Mouse (Mus musculus): ENCODE data around the gene Gtf3c1. TPM values are rescaled to one million over a fixed set of nuclear protein-coding genes. Genes with fewer than 3 reads are reported as not detected.
A peak's percentile ranks its signal among the peaks of the same experiment; 100 is the strongest.

Gene Gtf3c1
- polyA plus RNA-seq, 1 experiment, result 21.3 TPM

- no peak for DNase-seq (ENCODE audit: low spot score)
Measured at GRCm38 (mm10) chr7:125707186-125707585, 394 bp downstream of the Gtf3c1 start.

GRCm38 (mm10) chr7:125702791-125703190 is 4.8 kb downstream of the Gtf3c1 start:
- no peak for DNase-seq (ENCODE audit: low spot score)

GRCm38 (mm10) chr7:125694056-125694455 is 13.5 kb downstream of the Gtf3c1 start:
- DNase-seq (ENCODE audit: low spot score), result no peak

- DNase-seq (ENCODE audit: low spot score), result no peak
Measured at GRCm38 (mm10) chr7:125690516-125690915, 17.1 kb downstream of the Gtf3c1 start.

GRCm38 (mm10) chr7:125679936-125680335 is 27.6 kb downstream of the Gtf3c1 start:
- DNase-seq (ENCODE audit: low spot score), result no peak

GRCm38 (mm10) chr7:125678756-125679155 is 28.8 kb downstream of the Gtf3c1 start:
- DNase-seq (ENCODE audit: low spot score), result no peak

GRCm38 (mm10) chr7:125674916-125675315 is 32.7 kb downstream of the Gtf3c1 start:
- no peak for DNase-seq (ENCODE audit: low spot score)

- DNase-seq (ENCODE audit: low spot score), result no peak
Measured at GRCm38 (mm10) chr7:125671396-125671795, 36.2 kb downstream of the Gtf3c1 start.

- DNase-seq (ENCODE audit: low spot score), result no peak
Measured at GRCm38 (mm10) chr7:125670865-125671264, 36.7 kb downstream of the Gtf3c1 start.

- no peak for DNase-seq (ENCODE audit: low spot score)
Measured at GRCm38 (mm10) chr7:125663654-125664053, 43.9 kb downstream of the Gtf3c1 start.

GRCm38 (mm10) chr7:125657511-125657910 is 50.1 kb downstream of the Gtf3c1 start:
- DNase-seq (ENCODE audit: low spot score), result no peak

- no peak for DNase-seq (ENCODE audit: low spot score)
Measured at GRCm38 (mm10) chr7:125649013-125649412, 58.6 kb downstream of the Gtf3c1 start.

GRCm38 (mm10) chr7:125645413-125645812 is 62.2 kb downstream of the Gtf3c1 start:
- DNase-seq (ENCODE audit: low spot score), result no peak

GRCm38 (mm10) chr7:125643880-125644279 is 63.7 kb downstream of the Gtf3c1 start:
- DNase-seq (ENCODE audit: low spot score), result no peak

- DNase-seq (ENCODE audit: low spot score), result peak; percentile 38
Measured at GRCm38 (mm10) chr7:125638870-125639386, 68.7 kb downstream of the Gtf3c1 start.

- DNase-seq (ENCODE audit: low spot score), result no peak
Measured at GRCm38 (mm10) chr7:125638376-125638775, 69.2 kb downstream of the Gtf3c1 start.

GRCm38 (mm10) chr7:125637220-125638140 is 70.1 kb downstream of the Gtf3c1 start:
- no peak for DNase-seq (ENCODE audit: low spot score)

- DNase-seq (ENCODE audit: low spot score), result no peak
Measured at GRCm38 (mm10) chr7:125630989-125631388, 76.6 kb downstream of the Gtf3c1 start.

GRCm38 (mm10) chr7:125630317-125630716 is 77.3 kb downstream of the Gtf3c1 start:
- DNase-seq (ENCODE audit: low spot score), result no peak

- no peak for DNase-seq (ENCODE audit: low spot score)
Measured at GRCm38 (mm10) chr7:125625829-125626228, 81.8 kb downstream of the Gtf3c1 start.

- DNase-seq (ENCODE audit: low spot score), result no peak
Measured at GRCm38 (mm10) chr7:125625219-125625618, 82.4 kb downstream of the Gtf3c1 start.

- no peak for DNase-seq (ENCODE audit: low spot score)
Measured at GRCm38 (mm10) chr7:125622741-125623685, 84.6 kb downstream of the Gtf3c1 start.

Data from urinary bladder, adult 2 months (tissue).